Mouse (Mus musculus) MEL (cell line): ENCODE results near the gene Gm49387. TPM values are rescaled to one million over a fixed set of nuclear protein-coding genes. Genes with fewer than 3 reads are reported as not detected.

Experiments used
- DNase-seq: peaks from one replicate; pipeline ENCODE4 v3.0.0; 2011; ENCODE audit warnings: low read depth, low spot score
- H3K27ac ChIP-seq: 2 replicates; pipeline ENCODE4 v1.5.1; 2012; ENCODE audit warnings: low read depth, mild to moderate bottlenecking, control low read depth, low read length, moderate library complexity; ENCODE audit not compliant: control insufficient read depth
- H3K27me3 ChIP-seq, 2 experiments: fragments of 150-350 bp in 1 of 2; sonication (generic) in 1 of 2; 2 replicates each; pipeline ENCODE4 v1.6.1; 2012; ENCODE audit warnings: low read length in 2 of 2, mild to moderate bottlenecking in 2 of 2, improper control_type of control experiment in 1 of 2, moderate library complexity in 1 of 2; ENCODE audit not compliant: insufficient read depth in 2 of 2, control insufficient read depth in 1 of 2
- H3K36me3 ChIP-seq, 2 experiments: 2 replicates each; pipeline ENCODE4 v1.6.1; 2012 to 2014; ENCODE audit warnings: low read length in 2 of 2, improper control_type of control experiment in 1 of 2, inconsistent platforms in 1 of 2, mild to moderate bottlenecking in 1 of 2; ENCODE audit not compliant: insufficient read depth in 2 of 2, control insufficient read depth in 1 of 2
- H3K4me1 ChIP-seq, 2 experiments: fragments of 150-350 bp in 1 of 2; sonication (generic) in 1 of 2; 2 replicates each; pipeline ENCODE4 v1.6.1; 2012; ENCODE audit warnings: low read length in 2 of 2, improper control_type of control experiment in 1 of 2, mild to moderate bottlenecking in 1 of 2; ENCODE audit not compliant: insufficient read depth in 2 of 2, control insufficient read depth in 1 of 2
- H3K4me3 ChIP-seq, 2 experiments: fragments of 150-350 bp in 1 of 2; sonication (generic) in 1 of 2; 2 replicates each; pipeline ENCODE4 v1.5.1; 2012; ENCODE audit warnings: low read depth in 2 of 2, low read length in 2 of 2, mild to moderate bottlenecking in 2 of 2, moderate library complexity in 2 of 2, control low read depth in 1 of 2, improper control_type of control experiment in 1 of 2; ENCODE audit not compliant: control insufficient read depth in 1 of 2, insufficient read depth in 1 of 2
- H3K79me2 ChIP-seq: 2 replicates; pipeline ENCODE4 v1.6.1; 2012; ENCODE audit warnings: mild to moderate bottlenecking, low read length, moderate library complexity; ENCODE audit not compliant: control insufficient read depth, poor library complexity, insufficient read depth
- H3K9ac ChIP-seq: 2 replicates; pipeline ENCODE4 v1.6.1; 2012; ENCODE audit warnings: low read depth, mild to moderate bottlenecking, control low read depth, low read length, moderate library complexity; ENCODE audit not compliant: control insufficient read depth, poor library complexity, severe bottlenecking
- H3K9me3 ChIP-seq: fragments of 150-350 bp; sonication (generic); replicated peaks from 2 replicates; pipeline ENCODE4 v1.6.1; 2012; ENCODE audit warnings: mild to moderate bottlenecking, low read length, improper control_type of control experiment, moderate library complexity; ENCODE audit not compliant: insufficient read depth
- BHLHE40 ChIP-seq: IDR thresholded peaks from 2 replicates; pipeline ENCODE4 v1.6.1; 2012; ENCODE audit warnings: low read depth, mild to moderate bottlenecking, inconsistent platforms, low read length, improper control_type of control experiment, borderline replicate concordance
- CHD1 ChIP-seq: IDR thresholded peaks from 2 replicates; pipeline ENCODE4 v1.6.1; 2012; ENCODE audit warnings: low read depth, mild to moderate bottlenecking, inconsistent platforms, low read length, improper control_type of control experiment
- CHD2 ChIP-seq: IDR thresholded peaks from 2 replicates; pipeline ENCODE4 v1.6.1; 2011; ENCODE audit warnings: low read length, improper control_type of control experiment
- CTCF ChIP-seq, 3 experiments: IDR thresholded peaks in 2 of 3; conservative IDR thresholded peaks in 1 of 3; 2 replicates each; pipeline ENCODE4 v1.5.1; 2011 to 2012; ENCODE audit warnings: low read length in 3 of 3, low read depth in 2 of 3, mild to moderate bottlenecking in 2 of 3, improper control_type of control experiment in 1 of 3, inconsistent platforms in 1 of 3, mixed read lengths in 1 of 3, moderate library complexity in 1 of 3; ENCODE audit not compliant: control insufficient read depth in 1 of 3, insufficient read depth in 1 of 3, poor library complexity in 1 of 3, severe bottlenecking in 1 of 3
- E2F4 ChIP-seq: IDR thresholded peaks from 2 replicates; pipeline ENCODE4 v1.6.1; 2011; ENCODE audit warnings: low read depth, low read length, improper control_type of control experiment, borderline replicate concordance
- ELF1 ChIP-seq: IDR thresholded peaks from 2 replicates; pipeline ENCODE4 v1.6.1; 2014; ENCODE audit warnings: low read depth, mild to moderate bottlenecking, inconsistent platforms, low read length, improper control_type of control experiment, moderate library complexity
- EP300 ChIP-seq, 2 experiments: IDR thresholded peaks; 2 replicates each; pipeline ENCODE4 v1.6.1; 2011; ENCODE audit warnings: improper control_type of control experiment in 2 of 2, low read length in 2 of 2, low read depth in 1 of 2, mild to moderate bottlenecking in 1 of 2
- ETS1 ChIP-seq: IDR thresholded peaks from 2 replicates; pipeline ENCODE4 v1.6.1; 2012; ENCODE audit warnings: low read depth, mild to moderate bottlenecking, inconsistent platforms, low read length, improper control_type of control experiment, moderate library complexity
- GABPA ChIP-seq: IDR thresholded peaks from 2 replicates; pipeline ENCODE4 v1.6.1; 2012; ENCODE audit warnings: low read depth, mild to moderate bottlenecking, inconsistent platforms, low read length, improper control_type of control experiment, moderate library complexity
- GATA1 ChIP-seq: IDR thresholded peaks from 2 replicates; pipeline ENCODE4 v1.6.1; 2011; ENCODE audit warnings: low read depth, low read length, improper control_type of control experiment
- JUND ChIP-seq: IDR thresholded peaks from 2 replicates; pipeline ENCODE4 v1.6.1; 2011; ENCODE audit warnings: low read depth, mild to moderate bottlenecking, improper control_type of control experiment, low read length
- KAT2A ChIP-seq: conservative IDR thresholded peaks from 2 replicates; pipeline ENCODE4 v1.6.1; 2012; ENCODE audit warnings: low read depth, low read length, improper control_type of control experiment, inconsistent platforms
- MAFK ChIP-seq: IDR thresholded peaks from 2 replicates; pipeline ENCODE4 v1.6.1; 2011; ENCODE audit warnings: low read depth, mild to moderate bottlenecking, low read length, improper control_type of control experiment, borderline replicate concordance
- MAX ChIP-seq: IDR thresholded peaks from 2 replicates; pipeline ENCODE4 v1.6.1; 2011; ENCODE audit warnings: low read length, improper control_type of control experiment
- MAZ ChIP-seq: IDR thresholded peaks from 2 replicates; pipeline ENCODE4 v1.6.1; 2012; ENCODE audit warnings: low read depth, mild to moderate bottlenecking, inconsistent platforms, low read length, improper control_type of control experiment
- MEF2A ChIP-seq: IDR thresholded peaks from 2 replicates; pipeline ENCODE4 v1.6.1; 2014; ENCODE audit warnings: low read depth, mild to moderate bottlenecking, inconsistent platforms, low read length, improper control_type of control experiment; ENCODE audit not compliant: poor library complexity, insufficient replicate concordance, severe bottlenecking; ENCODE audit errors: extremely low read depth
- MXI1 ChIP-seq: IDR thresholded peaks from 2 replicates; pipeline ENCODE4 v1.6.1; 2011; ENCODE audit warnings: mild to moderate bottlenecking, low read depth, low read length, improper control_type of control experiment
- MYB ChIP-seq: IDR thresholded peaks from 2 replicates; pipeline ENCODE4 v1.6.1; 2011; ENCODE audit warnings: mild to moderate bottlenecking, low read depth, low read length, improper control_type of control experiment
- MYC ChIP-seq: IDR thresholded peaks from 2 replicates; pipeline ENCODE4 v1.6.1; 2011; ENCODE audit warnings: low read depth, mild to moderate bottlenecking, low read length, improper control_type of control experiment, moderate library complexity
- NELFE ChIP-seq: IDR thresholded peaks from 2 replicates; pipeline ENCODE4 v1.6.1; 2011; ENCODE audit warnings: low read depth, low read length, improper control_type of control experiment
- NRF1 ChIP-seq: IDR thresholded peaks from 2 replicates; pipeline ENCODE4 v1.6.1; 2014; ENCODE audit warnings: low read depth, mild to moderate bottlenecking, inconsistent platforms, low read length, improper control_type of control experiment, moderate library complexity; ENCODE audit not compliant: poor library complexity, insufficient read depth, severe bottlenecking
- POLR2A ChIP-seq, 2 experiments: IDR thresholded peaks; 2 replicates each; pipeline ENCODE4 v1.6.1; 2011 to 2012; ENCODE audit warnings: low read length in 2 of 2, mild to moderate bottlenecking in 2 of 2, control low read depth in 1 of 2, improper control_type of control experiment in 1 of 2, low read depth in 1 of 2, moderate library complexity in 1 of 2; ENCODE audit not compliant: control insufficient read depth in 1 of 2, insufficient read depth in 1 of 2, poor library complexity in 1 of 2
- POLR2AphosphoS2 ChIP-seq: IDR thresholded peaks from 2 replicates; pipeline ENCODE4 v1.6.1; 2011; ENCODE audit warnings: low read length, improper control_type of control experiment
- POLR2AphosphoS5 ChIP-seq: IDR thresholded peaks from 2 replicates; pipeline ENCODE4 v1.6.1; 2012; ENCODE audit warnings: low read depth, borderline replicate concordance, mild to moderate bottlenecking, inconsistent platforms, low read length, moderate library complexity, mixed read lengths
- RAD21 ChIP-seq: IDR thresholded peaks from 2 replicates; pipeline ENCODE4 v1.6.1; 2011; ENCODE audit warnings: mild to moderate bottlenecking, low read depth, low read length, improper control_type of control experiment
- SIN3A ChIP-seq: IDR thresholded peaks from 2 replicates; pipeline ENCODE4 v1.6.1; 2012; ENCODE audit warnings: low read length, improper control_type of control experiment, inconsistent platforms
- SMC3 ChIP-seq: IDR thresholded peaks from 2 replicates; pipeline ENCODE4 v1.6.1; 2011; ENCODE audit warnings: low read depth, low read length, improper control_type of control experiment
- TAL1 ChIP-seq: IDR thresholded peaks from 2 replicates; pipeline ENCODE4 v1.6.1; 2012; ENCODE audit warnings: mild to moderate bottlenecking, inconsistent platforms, low read length, moderate library complexity, mixed read lengths
- TBP ChIP-seq: IDR thresholded peaks from 2 replicates; pipeline ENCODE4 v1.8.0; 2011; ENCODE audit warnings: low read depth, low read length, improper control_type of control experiment
- TCF12 ChIP-seq: IDR thresholded peaks from 2 replicates; pipeline ENCODE4 v1.6.1; 2014; ENCODE audit warnings: low read depth, mild to moderate bottlenecking, inconsistent platforms, low read length, improper control_type of control experiment, moderate library complexity
- UBTF ChIP-seq: IDR thresholded peaks from 2 replicates; pipeline ENCODE4 v1.6.1; 2012; ENCODE audit warnings: low read depth, mild to moderate bottlenecking, inconsistent platforms, low read length, improper control_type of control experiment, moderate library complexity, borderline replicate concordance; ENCODE audit not compliant: insufficient read depth
- USF1 ChIP-seq: IDR thresholded peaks from 2 replicates; pipeline ENCODE4 v1.6.1; 2014; ENCODE audit warnings: low read depth, mild to moderate bottlenecking, inconsistent platforms, low read length, improper control_type of control experiment, moderate library complexity
- USF2 ChIP-seq, 2 experiments: IDR thresholded peaks; 2 replicates each; pipeline ENCODE4 v1.6.1; 2011 to 2012; ENCODE audit warnings: improper control_type of control experiment in 2 of 2, low read length in 2 of 2, borderline replicate concordance in 1 of 2, inconsistent platforms in 1 of 2, low read depth in 1 of 2, mild to moderate bottlenecking in 1 of 2; ENCODE audit not compliant: insufficient read depth in 1 of 2
- ZC3H11A ChIP-seq: IDR thresholded peaks from 2 replicates; pipeline ENCODE4 v1.6.1; 2012; ENCODE audit warnings: low read depth, mild to moderate bottlenecking, inconsistent platforms, low read length, improper control_type of control experiment
- ZKSCAN1 ChIP-seq: IDR thresholded peaks from 2 replicates; pipeline ENCODE4 v1.6.1; 2012; ENCODE audit warnings: low read depth, mild to moderate bottlenecking, inconsistent platforms, low read length, improper control_type of control experiment, moderate library complexity
- ZNF384 ChIP-seq: IDR thresholded peaks from 2 replicates; pipeline ENCODE4 v1.6.1; 2012; ENCODE audit warnings: low read depth, mild to moderate bottlenecking, inconsistent platforms, low read length, improper control_type of control experiment
- polyA plus RNA-seq, 2 experiments: library from polyadenylated mRNA; stranded (reverse) in 1 of 2; unstranded in 1 of 2; fragments of >175 nt in 1 of 2; fragments of >200 nt in 1 of 2; gene quantifications; 2 replicates each; pipeline versions ENCODE4 v1.2.1 to v1.2.4; 2012; ENCODE audit warnings: low replicate concordance in 2 of 2, low read depth in 1 of 2; ENCODE audit not compliant: insufficient read length in 2 of 2, insufficient read depth in 1 of 2, missing spikeins in 1 of 2
- total RNA-seq: library from RNA; depleted of rRNA; stranded (reverse); fragments of 300-350 nt; gene quantifications from 2 replicates; pipeline ENCODE4 v1.2.3, GENCODE M21; 2012

Gm49387 gene
- total and polyA plus RNA-seq, 3 experiments = 0.14 TPM; not detected in 2

DNA sequence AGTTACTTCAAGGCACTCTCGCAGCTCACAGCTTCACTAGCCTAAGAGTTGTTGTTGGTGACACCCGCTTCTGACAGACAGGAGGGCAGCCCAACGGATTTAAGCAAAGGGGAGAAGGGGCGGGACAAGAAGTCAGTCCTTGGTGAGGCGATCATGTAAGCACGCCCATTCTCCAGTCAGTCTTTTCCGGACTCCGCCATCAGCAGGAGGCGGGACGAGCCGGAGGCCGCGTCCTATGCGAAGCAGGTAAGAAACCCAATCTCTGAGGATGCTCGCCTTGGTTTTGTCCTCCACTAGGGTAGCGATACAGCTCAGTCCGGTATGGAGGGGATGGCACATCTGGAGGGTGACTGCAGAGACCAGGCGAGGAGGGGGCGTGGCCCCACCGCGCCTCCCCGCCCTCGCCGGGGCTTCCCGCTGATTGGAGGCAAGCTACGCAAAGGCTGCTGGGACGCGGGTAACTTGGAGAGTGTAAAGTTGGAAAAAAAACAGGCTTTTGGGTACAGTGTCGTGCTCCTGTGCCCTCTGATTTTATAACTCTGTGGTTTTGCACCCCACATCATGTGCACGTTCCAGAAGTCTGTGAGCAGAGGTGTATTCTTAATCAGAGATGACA, 320 bp upstream of the Gm49387 start, which contains the start of the genes Btd and Hacl1:
TSS of gene Btd (plus strand) at position 139 of the 616 bp plus-strand sequence.
TSS of gene Hacl1 (minus strand) at position 397 of the 616 bp plus-strand sequence.
- peak within 1 kb of the TSS; percentile 76 for H3K9ac ChIP-seq
- H3K79me2 ChIP-seq = no peaks in the 10 kb centered on the region; the same call in none of the 2 replicates
- H3K27me3 ChIP-seq = no peaks in the 10 kb centered on the region
- H3K4me1 ChIP-seq = peaks cover 11 to 19% of the 10 kb centered on the region in 2 experiments; a peak in 3 of 4 replicates
- no peaks in the 10 kb centered on the region for H3K9me3 ChIP-seq
- DNase-seq = peak; percentile 98
- H3K36me3 ChIP-seq = peaks cover 0 to 11% of the 10 kb centered on the region in 2 experiments; a peak in 2 of 4 replicates
- H3K27ac ChIP-seq = peak within 1 kb of the TSS; percentile 88
- H3K4me3 ChIP-seq = peak within 1 kb of the TSS; percentile 74 to 88
- TF ChIP-seq ELF1 (peak; percentile 50), TCF12 (peak; percentile 35; the same call in 1 of the 2 replicates), E2F4 (0 out of 2 replicates have a peak, but pooled peaks have one; percentile 28), POLR2A (IDR thresholded peaks at IDR 0.05; ENCODE audit: control insufficient read depth in 1 of 2, insufficient read depth in 1 of 2, low read depth in 1 of 2, low read length in 2 of 2, poor library complexity in 1 of 2) (peak; percentile 71 to 78; a peak in 3 of 4 replicates), MYB (no peak), POLR2AphosphoS5 (no peak), CTCF (IDR thresholded peaks at IDR 0.05 in 2 of 3, conservative IDR thresholded peaks at IDR 0.05 in 1 of 3; ENCODE audit: control insufficient read depth in 1 of 3, insufficient read depth in 1 of 3, low read depth in 2 of 3, low read length in 3 of 3, poor library complexity in 1 of 3, severe bottlenecking in 1 of 3) (no peak), RAD21 (no peak), KAT2A (no peak), GABPA (no peak), ZNF384 (peak; percentile 89), JUND (no peak), MXI1 (peak; percentile 73; the same call in 1 of the 2 replicates), GATA1 (no peak), ETS1 (no peak; the same call in none of the 2 replicates), SIN3A (peak; percentile 74), TBP (peak; percentile 63), TAL1 (no peak), POLR2AphosphoS2 (peak; percentile 72), MEF2A (no peak), NRF1 (no peak), UBTF (no peak), MAFK (no peak), MAX (no peak), CHD2 (no peak), ZKSCAN1 (no peak), NELFE (peak; percentile 61), USF1 (no peak), EP300 (IDR thresholded peaks at IDR 0.05; ENCODE audit: low read depth in 1 of 2, low read length in 2 of 2) (no peak), ZC3H11A (no peak), BHLHE40 (peak; percentile 68; the same call in 1 of the 2 replicates), MYC (0 out of 2 replicates have a peak, but pooled peaks have one; percentile 31), MAZ (no peak; the same call in 1 of the 2 replicates), SMC3 (no peak), USF2 (IDR thresholded peaks at IDR 0.05; ENCODE audit: borderline replicate concordance in 1 of 2, insufficient read depth in 1 of 2, low read depth in 1 of 2, low read length in 2 of 2) (no peak), CHD1 (no peak)
